Mouse (Mus musculus) stomach, postnatal 0 days (tissue): ENCODE results near the gene Notch4. TPM values are rescaled to one million over a fixed set of nuclear protein-coding genes. Genes with fewer than 3 reads are reported as not detected.

ENCODE experiments used
- ATAC-seq: fragments of 200-750 bp; cut with Nextera tagmentation; 2 replicates; pipeline ENCODE4 v1.8.0; 2017; ENCODE audit not compliant: low FRiP score, low TSS enrichment
- DNase-seq: peaks from one replicate; pipeline ENCODE4 v3.0.0-alpha.2; 2016; ENCODE audit warnings: low spot score
- H3K27ac ChIP-seq: fragments of 300-500 bp; sonication (generic); replicated peaks from 2 replicates; pipeline ENCODE4 v1.5.1; 2014; ENCODE audit warnings: mild to moderate bottlenecking, control low read depth
- H3K27me3 ChIP-seq: fragments of 300-500 bp; sonication (generic); 2 replicates; pipeline ENCODE4 v1.6.1; 2014; ENCODE audit warnings: low read length; ENCODE audit not compliant: control insufficient read depth, insufficient read depth
- H3K36me3 ChIP-seq: fragments of 300-500 bp; sonication (generic); 2 replicates; pipeline ENCODE4 v1.6.1; 2014; ENCODE audit warnings: low read length, mixed read lengths; ENCODE audit not compliant: control insufficient read depth, insufficient read depth
- H3K4me1 ChIP-seq: fragments of 300-500 bp; sonication (generic); replicated peaks from 2 replicates; pipeline ENCODE4 v1.6.1; 2014; ENCODE audit warnings: antibody characterized with exemption; ENCODE audit not compliant: control insufficient read depth, insufficient read depth
- H3K4me2 ChIP-seq: fragments of 300-500 bp; sonication (generic); replicated peaks from 2 replicates; pipeline ENCODE4 v1.6.1; 2014; ENCODE audit warnings: low read depth, mild to moderate bottlenecking, control low read depth, moderate library complexity
- H3K4me3 ChIP-seq: fragments of 300-500 bp; sonication (generic); 2 replicates; pipeline ENCODE4 v1.5.1; 2014; ENCODE audit warnings: low read depth, low read length, control low read depth
- H3K9ac ChIP-seq: fragments of 300-500 bp; sonication (generic); 2 replicates; pipeline ENCODE4 v1.6.1; 2014; ENCODE audit warnings: mild to moderate bottlenecking, low read length, control low read depth, mixed read lengths
- H3K9me3 ChIP-seq: fragments of 300-500 bp; sonication (generic); 2 replicates; pipeline ENCODE4 v1.6.1; 2016; ENCODE audit warnings: low read length; ENCODE audit not compliant: control insufficient read depth
- CTCF ChIP-seq: IDR thresholded peaks from 2 replicates; pipeline ENCODE4 v1.5.1; 2016; ENCODE audit warnings: antibody characterized with exemption, low read depth, mild to moderate bottlenecking, moderate library complexity
- EP300 ChIP-seq: optimal IDR thresholded peaks from 2 replicates; pipeline ENCODE3; 2016; ENCODE audit warnings: antibody characterized with exemption
- WGBS: fragments of 180-500 bp; shearing (Covaris S2); extraction: QIAGEN DNeasy Blood & Tissue Kit; methylation state at CpG from one replicate; pipeline ENCODE4 v1.1.7; 2014; 5-methylcytosine and 5-hydroxymethylcytosine counted together
- polyA plus RNA-seq: library from polyadenylated mRNA; unstranded; fragments of >200 nt; fragmentation: Nextera tagmentation; extraction: Ambion mirVana; gene quantifications from 2 replicates; pipeline ENCODE4 v1.2.1, GENCODE M21; 2015

Gene Notch4
- polyA plus RNA-seq, 1 experiment from 2014 or later: 3.1 TPM

GRCm38 (mm10) chr17:34587423-34587811 lies 23.3 kb downstream of the Notch4 start:
- Histone ChIP-seq H3K9ac (peak overlapping the region; percentile 89), H3K27ac (peak overlapping the region; percentile 86), H3K36me3 (no peaks in the 10 kb centered on the region), H3K27me3 (no peaks in the 10 kb centered on the region), H3K4me3 (peak overlapping the region; percentile 73), H3K4me1 (peaks cover 9% of the 10 kb centered on the region), H3K4me2 (peak overlapping the region; percentile 99), H3K9me3 (no peaks in the 10 kb centered on the region)
- ATAC-seq (peak; percentile 87), DNase-seq (peak; percentile 98)
- under 1% methylated on average over 46 of the region's 50 CpGs for WGBS
- TF ChIP-seq EP300: no peak
- peak; percentile 12; the same call in 1 of the 2 replicates for TF ChIP-seq CTCF

GRCm38 (mm10) chr17:34587814-34588213 lies 23.7 kb downstream of the Notch4 start:
- WGBS: 4% methylated on average over 19 of the region's 19 CpGs
- DNase-seq (no peak), ATAC-seq (no peak)
- H3K4me1 ChIP-seq: peaks cover 9% of the 10 kb centered on the region
- no peaks in the 10 kb centered on the region for H3K36me3 ChIP-seq
- H3K27me3 ChIP-seq: no peaks in the 10 kb centered on the region
- peak overlapping the region; percentile 73 for H3K4me3 ChIP-seq
- H3K9me3 ChIP-seq: no peaks in the 10 kb centered on the region
- H3K9ac ChIP-seq: peak overlapping the region; percentile 89
- H3K27ac ChIP-seq: peak overlapping the region; percentile 86
- TF ChIP-seq EP300: no peak
- peak overlapping the region; percentile 99 for H3K4me2 ChIP-seq

GRCm38 (mm10) chr17:34588767-34589166 lies 24.7 kb downstream of the Notch4 start:
- no peak overlapping the region for H3K4me2 ChIP-seq
- no peak overlapping the region for H3K9ac ChIP-seq
- ATAC-seq (no peak), DNase-seq (no peak)
- no peaks in the 10 kb centered on the region for H3K36me3 ChIP-seq
- no peak overlapping the region for H3K4me3 ChIP-seq
- H3K4me1 ChIP-seq: peaks cover 9% of the 10 kb centered on the region
- H3K9me3 ChIP-seq: no peaks in the 10 kb centered on the region
- H3K27me3 ChIP-seq: no peaks in the 10 kb centered on the region
- TF ChIP-seq EP300 (no peak), CTCF (no peak)
- no peak overlapping the region for H3K27ac ChIP-seq
- WGBS: 76% methylated on average over 3 of the region's 3 CpGs

- no peak overlapping the region for H3K9ac ChIP-seq
- peak overlapping the region; percentile 89; the same call in 1 of the 2 replicates for H3K4me2 ChIP-seq
- peak overlapping the region; percentile 97 for H3K27ac ChIP-seq
- no peak for DNase-seq
- peaks cover 9% of the 10 kb centered on the region for H3K4me1 ChIP-seq
- no peak for TF ChIP-seq EP300
- TF ChIP-seq CTCF: no peak
- no peaks in the 10 kb centered on the region for H3K9me3 ChIP-seq
- no peaks in the 10 kb centered on the region for H3K36me3 ChIP-seq
- H3K27me3 ChIP-seq: no peaks in the 10 kb centered on the region
- H3K4me3 ChIP-seq: no peak overlapping the region
- no peak for ATAC-seq
- WGBS: 53% methylated on average over 7 of the region's 7 CpGs
Measured at GRCm38 (mm10) chr17:34589206-34589605, 25.1 kb downstream of the Notch4 start.

GRCm38 (mm10) chr17:34589681-34590101 lies 25.6 kb downstream of the Notch4 start, which contains the start of gene Gpsm3:
Gpsm3 (plus strand) TSS chr17:34589806.
- ATAC-seq: peak; percentile 2; the same call in 1 of the 2 replicates
- H3K9me3 ChIP-seq: no peaks in the 10 kb centered on the region
- peaks cover 2% of the 10 kb centered on the region; the same call in 1 of the 2 replicates for H3K36me3 ChIP-seq
- no peak within 1 kb of the TSS for H3K9ac ChIP-seq
- H3K27ac ChIP-seq: peak within 1 kb of the TSS; percentile 97
- H3K4me3 ChIP-seq: no peak within 1 kb of the TSS
- WGBS: 9% methylated on average over 7 of the region's 7 CpGs
- TF ChIP-seq EP300 (no peak), CTCF (no peak)
- peaks cover 9% of the 10 kb centered on the region for H3K4me1 ChIP-seq
- DNase-seq: no peak
- H3K27me3 ChIP-seq: no peaks in the 10 kb centered on the region
- H3K4me2 ChIP-seq: peak within 1 kb of the TSS; percentile 89

- Histone ChIP-seq H3K27ac (peak overlapping the region; percentile 97), H3K4me2 (peak overlapping the region; percentile 89), H3K36me3 (peaks cover 5% of the 10 kb centered on the region), H3K9ac (0 out of 2 replicates have a peak overlapping the region, but pooled peaks have one; percentile 95), H3K27me3 (no peaks in the 10 kb centered on the region), H3K4me1 (peaks cover 9% of the 10 kb centered on the region), H3K4me3 (no peak overlapping the region), H3K9me3 (no peaks in the 10 kb centered on the region)
- WGBS: 70% methylated on average over 14 of the region's 15 CpGs
- TF ChIP-seq CTCF: no peak
- TF ChIP-seq EP300: no peak
- DNase-seq (no peak), ATAC-seq (no peak)
Measured at GRCm38 (mm10) chr17:34590154-34590987, 26.3 kb downstream of the Notch4 start.
